Comparison of ENCODE assay signal across 7 mouse cellular contexts in the genomic region with DNA sequence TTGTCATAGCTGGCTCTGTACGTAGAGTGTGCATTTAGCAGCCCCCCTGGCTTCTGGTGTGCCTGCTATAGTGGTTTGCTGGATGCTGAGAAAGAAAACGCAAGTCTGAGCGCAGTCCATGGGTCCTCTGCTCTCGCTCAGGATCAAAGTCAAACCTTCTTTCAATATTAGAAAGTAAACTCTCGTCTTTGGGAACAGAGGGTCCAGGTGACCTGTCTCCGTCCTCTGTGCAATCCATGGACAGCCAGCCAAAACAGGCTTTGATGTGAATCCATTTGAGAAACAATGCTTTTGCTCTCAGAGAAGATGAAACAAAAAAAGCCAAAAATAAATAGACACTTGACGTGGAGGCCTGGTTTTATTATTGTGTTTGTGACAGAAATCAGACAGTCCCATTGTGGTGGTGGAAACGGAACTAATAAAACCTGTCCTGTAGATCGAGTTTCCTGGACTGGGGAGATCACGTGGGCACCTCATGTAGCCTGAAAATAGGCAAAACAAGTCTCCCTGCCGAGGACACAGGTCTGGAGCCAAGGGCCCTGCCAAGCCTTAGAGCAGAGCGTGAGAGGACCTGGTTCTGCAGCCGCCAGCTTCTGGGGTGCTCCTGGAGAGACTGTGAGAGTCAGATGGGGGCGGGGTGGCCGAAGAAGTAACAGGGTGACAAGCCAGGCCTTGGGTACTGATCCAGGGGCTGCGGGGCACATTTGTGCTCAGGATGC. TPM values are rescaled to one million over a fixed set of nuclear protein-coding genes. Genes with fewer than 3 reads are reported as not detected.
DNase-seq lines count a peak whose midpoint lies in the region; ATAC-seq and TF ChIP-seq lines count a peak whose summit lies in the region.

No protein-coding gene starts in this region.

- H3K27ac ChIP-seq in layer of hippocampus, adult 2 months, result peak overlapping the region; percentile 54
- no peak overlapping the region for H3K27ac ChIP-seq in kidney, postnatal 0 days
- H3K27ac ChIP-seq in stomach, embryonic 16.5 days (ENCODE audit: low read length), result no peak overlapping the region

- no peak overlapping the region for H3K4me2 ChIP-seq in kidney, postnatal 0 days (ENCODE audit: low read length)
- H3K4me2 ChIP-seq in stomach, embryonic 16.5 days (ENCODE audit: low read depth, low read length), result no peak overlapping the region

- H3K4me3 ChIP-seq in layer of hippocampus, adult 2 months, result peak overlapping the region; percentile 13; the same call in 1 of the 2 replicates
- no peak overlapping the region for H3K4me3 ChIP-seq in kidney, postnatal 0 days (replicated peaks; ENCODE audit: low read depth, low read length)
- no peak overlapping the region for H3K4me3 ChIP-seq in stomach, embryonic 16.5 days (replicated peaks; ENCODE audit: low read length)

- H3K4me1 ChIP-seq in kidney, postnatal 0 days (replicated peaks; ENCODE audit: insufficient read depth, low read length), result no peaks in the 10 kb centered on the region; the same call in 1 of the 2 replicates
- peaks cover 4% of the 10 kb centered on the region; the same call in 1 of the 2 replicates for H3K4me1 ChIP-seq in stomach, embryonic 16.5 days (ENCODE audit: control insufficient read depth, insufficient read depth, low read length)

- TF ChIP-seq CTCF in layer of hippocampus, adult 2 months (conservative IDR thresholded peaks at IDR 0.05), result no peak
- no peak for TF ChIP-seq CTCF in kidney, postnatal 0 days (IDR thresholded peaks at IDR 0.05; ENCODE audit: low read depth)

- DNase-seq in layer of hippocampus, adult 2 months (ENCODE audit: low spot score in 2 of 2), result no peak
- DNase-seq in layer of hippocampus, adult 11-12 months (ENCODE audit: low spot score), result no peak
- DNase-seq in cerebellum, postnatal 36 days, result peak; percentile 85
- peak; percentile 44 for DNase-seq in kidney, postnatal 0 days (ENCODE audit: low spot score)
- no peak for DNase-seq in spleen, postnatal 4 days (ENCODE audit: low spot score in 2 of 2)
- no peak for DNase-seq in spleen, adult 18-20 months

- 0 out of 2 replicates have a peak, but pooled peaks have one; percentile 31 for ATAC-seq in kidney, postnatal 0 days (replicated peaks; ENCODE audit: low FRiP score, low read depth)
- peak; percentile 43; the same call in 1 of the 2 replicates for ATAC-seq in stomach, embryonic 16.5 days (ENCODE audit: insufficient read depth, low FRiP score)

- 54% methylated on average over 16 of the region's 16 CpGs for WGBS in kidney, postnatal 0 days
- 69% methylated on average over 16 of the region's 16 CpGs for WGBS in stomach, embryonic 16.5 days

- H3K36me3 ChIP-seq in kidney, postnatal 0 days (ENCODE audit: insufficient read depth, low read length), result no peaks in the 10 kb centered on the region
- H3K36me3 ChIP-seq in stomach, embryonic 16.5 days (ENCODE audit: control insufficient read depth, insufficient read depth, low read length), result no peaks in the 10 kb centered on the region

- no peaks in the 10 kb centered on the region for H3K9me3 ChIP-seq in kidney, postnatal 0 days (replicated peaks; ENCODE audit: low read length)
- no peaks in the 10 kb centered on the region for H3K9me3 ChIP-seq in stomach, embryonic 16.5 days (replicated peaks; ENCODE audit: control insufficient read depth, low read length)

- no peak overlapping the region for H3K9ac ChIP-seq in kidney, postnatal 0 days (ENCODE audit: low read depth, low read length)
- H3K9ac ChIP-seq in stomach, embryonic 16.5 days (ENCODE audit: low read length), result 0 out of 2 replicates have a peak overlapping the region, but pooled peaks have one; percentile 8

- H3K27me3 ChIP-seq in kidney, postnatal 0 days (ENCODE audit: insufficient read depth, low read length), result no peaks in the 10 kb centered on the region
- H3K27me3 ChIP-seq in stomach, embryonic 16.5 days (ENCODE audit: control insufficient read depth, insufficient read depth, low read length), result no peaks in the 10 kb centered on the region

RNA-seq across cellular contexts. Expression of a gene that starts 7.5 kb away (rescaled TPM):
- 10 to 100 TPM; 41.8 to 48.0 TPM for total RNA-seq in layer of hippocampus, adult 2 months (2021)
- polyA plus RNA-seq in kidney, postnatal 0 days (2015; fragmentation: Nextera tagmentation; extraction: Ambion mirVana), result 58.2 and 62.3 TPM in 2 replicates
- 42.2 and 44.4 TPM in 2 replicates for polyA plus RNA-seq in stomach, embryonic 16.5 days (2015; fragmentation: Nextera tagmentation; extraction: Ambion mirVana)

RNA-seq across cellular contexts. Expression of a gene that starts 46.7 kb away (rescaled TPM):
- 10 to 100 TPM; 62.3 to 62.7 TPM for total RNA-seq in layer of hippocampus, adult 2 months (2021)
- polyA plus RNA-seq in kidney, postnatal 0 days (2015; fragmentation: Nextera tagmentation; extraction: Ambion mirVana), result 1.8 and 1.9 TPM in 2 replicates
- polyA plus RNA-seq in stomach, embryonic 16.5 days (2015; fragmentation: Nextera tagmentation; extraction: Ambion mirVana), result 1.5 and 2.1 TPM in 2 replicates

Comparison
In these comparisons a context has a peak if more than half of its experiments do, and no peak if none do; other contexts are left out.
1. DNase-seq: peak in cerebellum, postnatal 36 days (2 of 2) and kidney, postnatal 0 days (single experiment); none in layer of hippocampus, adult 2 months (0 of 2), layer of hippocampus, adult 11-12 months (single experiment), spleen, postnatal 4 days (0 of 2) and spleen, adult 18-20 months (0 of 2).